Mouse (Mus musculus): Measurements from ENCODE around the gene Fgd6. TPM values are rescaled to one million over a fixed set of nuclear protein-coding genes. Genes with fewer than 3 reads are reported as not detected.

The Fgd6 gene
- polyA plus RNA-seq, 1 experiment, result 2.3 TPM

- no peak for DNase-seq
- TF ChIP-seq POLR2A (IDR thresholded peaks at IDR 0.05; ENCODE audit: low read depth, low read length) (no peak), CTCF (conservative IDR thresholded peaks at IDR 0.05; ENCODE audit: insufficient read depth, insufficient read length, low read depth, low read length) (no peak)
- 93% methylated on average over 4 of the region's 4 CpGs for WGBS
- no peak overlapping the region for H3K27ac ChIP-seq (ENCODE audit: insufficient read depth, low read depth, low read length)
- H3K4me3 ChIP-seq (ENCODE audit: insufficient read depth, low read depth, low read length), result no peak overlapping the region
- H3K27me3 ChIP-seq (replicated peaks; ENCODE audit: control insufficient read depth, insufficient read depth, low read length), result no peaks in the 10 kb centered on the region
- no peaks in the 10 kb centered on the region for H3K4me1 ChIP-seq (ENCODE audit: control insufficient read depth, insufficient read depth, low read length)
- H3K36me3 ChIP-seq (ENCODE audit: control insufficient read depth, insufficient read depth, low read length), result peaks cover 1% of the 10 kb centered on the region; the same call in 1 of the 2 replicates
Measured at GRCm38 (mm10) chr10:94159406-94159805, 123.6 kb downstream of the Fgd6 start.

GRCm38 (mm10) chr10:94161051-94161765 lies 125.4 kb downstream of the Fgd6 start:
- DNase-seq, result no peak
- H3K4me3 ChIP-seq (ENCODE audit: insufficient read depth, low read depth, low read length), result no peak overlapping the region
- peaks cover 3% of the 10 kb centered on the region; the same call in 1 of the 2 replicates for H3K36me3 ChIP-seq (ENCODE audit: control insufficient read depth, insufficient read depth, low read length)
- H3K27me3 ChIP-seq (replicated peaks; ENCODE audit: control insufficient read depth, insufficient read depth, low read length), result no peaks in the 10 kb centered on the region
- no peak overlapping the region for H3K27ac ChIP-seq (ENCODE audit: insufficient read depth, low read depth, low read length)
- TF ChIP-seq POLR2A (IDR thresholded peaks at IDR 0.05; ENCODE audit: low read depth, low read length) (no peak), CTCF (conservative IDR thresholded peaks at IDR 0.05; ENCODE audit: insufficient read depth, insufficient read length, low read depth, low read length) (no peak)
- no peaks in the 10 kb centered on the region for H3K4me1 ChIP-seq (ENCODE audit: control insufficient read depth, insufficient read depth, low read length)
- 96% methylated on average over 5 of the region's 5 CpGs for WGBS

DNA sequence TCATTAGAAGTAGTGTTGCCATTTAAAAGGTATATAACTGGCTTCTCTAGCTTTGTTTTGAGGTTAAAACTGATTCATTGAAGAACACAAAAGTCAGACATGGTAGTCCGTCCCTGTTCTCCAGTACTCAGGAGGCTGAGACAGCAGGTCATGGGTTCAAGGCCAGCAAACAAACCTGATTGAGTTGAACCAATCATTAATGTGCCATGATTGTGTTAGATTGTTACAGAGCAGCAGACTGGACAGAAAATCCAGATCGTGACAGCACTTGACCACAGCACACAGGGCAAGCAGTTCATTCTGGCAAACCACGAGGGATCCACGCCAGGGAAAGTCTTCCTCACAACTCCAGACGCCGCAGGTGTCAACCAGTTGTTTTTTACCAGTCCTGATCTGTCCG lies 126.2 kb downstream of the Fgd6 start:
- no peak for DNase-seq
- no peak overlapping the region for H3K4me3 ChIP-seq (ENCODE audit: insufficient read depth, low read depth, low read length)
- no peaks in the 10 kb centered on the region for H3K27me3 ChIP-seq (replicated peaks; ENCODE audit: control insufficient read depth, insufficient read depth, low read length)
- no peak for TF ChIP-seq CTCF (conservative IDR thresholded peaks at IDR 0.05; ENCODE audit: insufficient read depth, insufficient read length, low read depth, low read length)
- no peak for TF ChIP-seq POLR2A (IDR thresholded peaks at IDR 0.05; ENCODE audit: low read depth, low read length)
- no peak overlapping the region for H3K27ac ChIP-seq (ENCODE audit: insufficient read depth, low read depth, low read length)
- 95% methylated on average over 7 of the region's 7 CpGs for WGBS
- H3K4me1 ChIP-seq (ENCODE audit: control insufficient read depth, insufficient read depth, low read length), result no peaks in the 10 kb centered on the region
- peaks cover 4% of the 10 kb centered on the region; the same call in 1 of the 2 replicates for H3K36me3 ChIP-seq (ENCODE audit: control insufficient read depth, insufficient read depth, low read length)

DNA sequence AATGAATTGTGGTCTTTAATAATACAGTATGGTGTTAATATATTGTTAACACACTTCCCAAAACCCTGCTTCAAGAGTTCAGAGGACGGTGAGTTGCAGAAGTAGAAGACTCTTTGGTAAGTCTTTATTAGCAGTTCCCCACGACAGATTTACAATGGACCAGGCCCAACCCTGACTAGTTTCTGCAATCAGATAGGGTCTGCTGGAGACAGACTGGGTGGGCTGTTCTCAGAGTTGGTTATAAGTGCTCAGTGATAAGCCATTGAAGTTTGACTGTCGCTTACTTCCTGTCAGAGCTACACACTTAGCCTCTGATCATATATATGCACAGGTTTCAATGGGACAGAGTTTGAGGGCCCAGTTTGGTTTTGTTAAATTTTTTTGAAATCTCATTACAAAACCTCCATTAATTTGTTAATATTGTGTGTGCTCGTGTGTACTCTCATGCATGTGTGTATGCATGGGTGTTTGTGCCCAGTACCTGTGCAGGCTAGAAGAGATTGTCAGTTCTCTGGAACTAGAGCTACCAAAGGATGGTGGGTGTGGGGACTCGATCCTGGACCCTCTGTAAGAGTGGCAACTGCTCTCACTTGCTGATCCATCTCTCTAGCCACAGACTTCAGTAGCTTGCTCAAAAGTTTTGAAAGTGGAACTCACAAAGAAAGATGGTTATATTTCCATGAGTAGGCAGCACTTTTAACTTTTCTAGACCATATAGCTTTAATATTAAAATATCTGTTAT lies 128.5 kb downstream of the Fgd6 start:
- Histone ChIP-seq H3K4me1 (ENCODE audit: control insufficient read depth, insufficient read depth, low read length) (no peaks in the 10 kb centered on the region), H3K4me3 (ENCODE audit: insufficient read depth, low read depth, low read length) (no peak overlapping the region), H3K27ac (ENCODE audit: insufficient read depth, low read depth, low read length) (no peak overlapping the region), H3K27me3 (replicated peaks; ENCODE audit: control insufficient read depth, insufficient read depth, low read length) (no peaks in the 10 kb centered on the region), H3K36me3 (ENCODE audit: control insufficient read depth, insufficient read depth, low read length) (peaks cover 13% of the 10 kb centered on the region; the same call in 1 of the 2 replicates)
- TF ChIP-seq POLR2A (IDR thresholded peaks at IDR 0.05; ENCODE audit: low read depth, low read length) (no peak), CTCF (conservative IDR thresholded peaks at IDR 0.05; ENCODE audit: insufficient read depth, insufficient read length, low read depth, low read length) (no peak)
- no peak for DNase-seq
- WGBS, result 75% methylated on average over 5 of the region's 5 CpGs

DNA sequence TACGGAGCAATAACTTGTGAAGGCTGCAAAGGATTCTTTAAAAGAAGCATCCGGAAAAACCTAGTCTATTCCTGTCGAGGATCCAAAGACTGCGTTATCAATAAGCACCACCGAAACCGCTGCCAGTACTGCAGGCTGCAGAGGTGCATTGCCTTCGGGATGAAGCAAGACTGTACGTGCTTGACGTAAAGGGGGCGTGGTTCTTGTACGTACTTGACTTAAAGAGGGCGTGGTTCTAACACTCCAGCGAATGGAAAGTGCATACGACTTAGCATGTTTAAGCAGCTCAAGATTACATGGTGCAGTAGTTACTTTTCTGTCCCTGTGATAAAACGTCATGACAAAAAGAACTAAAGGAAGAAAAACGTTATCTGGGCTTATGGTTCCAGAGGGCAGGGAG lies 129.6 kb downstream of the Fgd6 start:
- no peak overlapping the region for H3K4me3 ChIP-seq (ENCODE audit: insufficient read depth, low read depth, low read length)

GRCm38 (mm10) chr10:94167051-94167750 lies 131.4 kb downstream of the Fgd6 start:
- TF ChIP-seq CTCF (conservative IDR thresholded peaks at IDR 0.05; ENCODE audit: insufficient read depth, insufficient read length, low read depth, low read length) (no peak), POLR2A (IDR thresholded peaks at IDR 0.05; ENCODE audit: low read depth, low read length) (no peak)
- no peak for DNase-seq
- Histone ChIP-seq H3K27me3 (replicated peaks; ENCODE audit: control insufficient read depth, insufficient read depth, low read length) (no peaks in the 10 kb centered on the region), H3K36me3 (ENCODE audit: control insufficient read depth, insufficient read depth, low read length) (peaks cover 14% of the 10 kb centered on the region; the same call in 1 of the 2 replicates), H3K27ac (ENCODE audit: insufficient read depth, low read depth, low read length) (no peak overlapping the region), H3K4me3 (ENCODE audit: insufficient read depth, low read depth, low read length) (no peak overlapping the region), H3K4me1 (ENCODE audit: control insufficient read depth, insufficient read depth, low read length) (peaks cover 7% of the 10 kb centered on the region; the same call in 1 of the 2 replicates)
- 86% methylated on average over 11 of the region's 11 CpGs for WGBS

More for the DNA sequence above, 129.6 kb downstream of the Fgd6 start:
- H3K27ac ChIP-seq (ENCODE audit: insufficient read depth, low read depth, low read length), result no peak overlapping the region
- no peak for DNase-seq
- H3K4me1 ChIP-seq (ENCODE audit: control insufficient read depth, insufficient read depth, low read length), result no peaks in the 10 kb centered on the region
- WGBS, result 91% methylated on average over 16 of the region's 16 CpGs
- peaks cover 14% of the 10 kb centered on the region; the same call in 1 of the 2 replicates for H3K36me3 ChIP-seq (ENCODE audit: control insufficient read depth, insufficient read depth, low read length)
- no peaks in the 10 kb centered on the region for H3K27me3 ChIP-seq (replicated peaks; ENCODE audit: control insufficient read depth, insufficient read depth, low read length)
- TF ChIP-seq CTCF (conservative IDR thresholded peaks at IDR 0.05; ENCODE audit: insufficient read depth, insufficient read length, low read depth, low read length) (no peak), POLR2A (IDR thresholded peaks at IDR 0.05; ENCODE audit: low read depth, low read length) (no peak)
